In genomic region chr10:111161373-111161772, GRCm38 (mm10) we compare ENCODE assay signal across 24 mouse cellular contexts.
"Had no signal": no experiment of that assay in that cellular context is flagged by ENCODE, and none has a peak within 500 bp of the region (broad histone marks: within the 10 kb centered on the region; RNA-seq: fewer than 3 reads in every experiment).

No protein-coding gene starts in this region.

- H3K4me3 ChIP-seq: heart, adult 2 months; heart, embryonic 13.5 days; heart, embryonic 15.5 days; hindbrain, embryonic 10.5 days; hindbrain, embryonic 12.5 days; layer of hippocampus, adult 2 months; left cerebral cortex, adult 2 months; limb, embryonic 13.5 days; limb, embryonic 15.5 days; liver, embryonic 12.5 days had no signal

- H3K36me3 ChIP-seq: heart, embryonic 13.5 days; heart, embryonic 15.5 days; hindbrain, embryonic 10.5 days; hindbrain, embryonic 12.5 days; limb, embryonic 13.5 days; limb, embryonic 15.5 days; liver, embryonic 12.5 days had no signal

- H3K27ac ChIP-seq: heart, adult 2 months; heart, embryonic 13.5 days; heart, embryonic 15.5 days; hindbrain, embryonic 10.5 days; hindbrain, embryonic 12.5 days; hindbrain, embryonic 14.5 days; layer of hippocampus, adult 2 months; left cerebral cortex, adult 2 months; limb, embryonic 13.5 days; limb, embryonic 15.5 days; liver, embryonic 12.5 days; liver, embryonic 14.5 days had no signal

- DNase-seq: gastrocnemius, postnatal 14 days; gastrocnemius, postnatal 36 days; heart, adult 2 months; heart, postnatal 4 days; kidney, adult 18-20 months; kidney, adult 8-10 months; kidney, postnatal 10 days; kidney, postnatal 25 days; kidney, postnatal 4 days had no signal

- H3K9ac ChIP-seq: heart, embryonic 13.5 days; heart, embryonic 15.5 days; hindbrain, embryonic 12.5 days; hindbrain, embryonic 14.5 days; limb, embryonic 13.5 days; limb, embryonic 15.5 days; liver, embryonic 12.5 days; liver, embryonic 14.5 days had no signal

- H3K27me3 ChIP-seq: heart, embryonic 13.5 days; heart, embryonic 15.5 days; hindbrain, embryonic 12.5 days; limb, embryonic 13.5 days; limb, embryonic 15.5 days; liver, embryonic 12.5 days had no signal

- H3K4me2 ChIP-seq: heart, embryonic 11.5 days; heart, embryonic 13.5 days; heart, embryonic 15.5 days; hindbrain, embryonic 12.5 days; hindbrain, embryonic 14.5 days; limb, embryonic 13.5 days; limb, embryonic 15.5 days; liver, embryonic 12.5 days had no signal

- H3K9me3 ChIP-seq: heart, embryonic 13.5 days; heart, embryonic 15.5 days; hindbrain, embryonic 10.5 days; hindbrain, embryonic 12.5 days; limb, embryonic 13.5 days; limb, embryonic 15.5 days; liver, embryonic 12.5 days had no signal

- ATAC-seq: hindbrain, embryonic 16.5 days; inflammation-experienced regulatory T-cells, adult 6 months; intestine, embryonic 16.5 days; liver, embryonic 12.5 days had no signal
